Mouse (Mus musculus): Measurements from ENCODE around the gene Fam168b.

GRCm38 (mm10) chr1:34841709-34842388 lies 1.0 kb downstream of the Fam168b start:
- TF ChIP-seq CTCF (IDR thresholded peaks at IDR 0.05; ENCODE audit: extremely low read depth, insufficient read depth, low read length) (no peak), POLR2A (IDR thresholded peaks at IDR 0.05; ENCODE audit: extremely low read depth, insufficient read depth, low read length) (no peak)
